Mouse (Mus musculus): ENCODE results near the gene Grip1.

DNA sequence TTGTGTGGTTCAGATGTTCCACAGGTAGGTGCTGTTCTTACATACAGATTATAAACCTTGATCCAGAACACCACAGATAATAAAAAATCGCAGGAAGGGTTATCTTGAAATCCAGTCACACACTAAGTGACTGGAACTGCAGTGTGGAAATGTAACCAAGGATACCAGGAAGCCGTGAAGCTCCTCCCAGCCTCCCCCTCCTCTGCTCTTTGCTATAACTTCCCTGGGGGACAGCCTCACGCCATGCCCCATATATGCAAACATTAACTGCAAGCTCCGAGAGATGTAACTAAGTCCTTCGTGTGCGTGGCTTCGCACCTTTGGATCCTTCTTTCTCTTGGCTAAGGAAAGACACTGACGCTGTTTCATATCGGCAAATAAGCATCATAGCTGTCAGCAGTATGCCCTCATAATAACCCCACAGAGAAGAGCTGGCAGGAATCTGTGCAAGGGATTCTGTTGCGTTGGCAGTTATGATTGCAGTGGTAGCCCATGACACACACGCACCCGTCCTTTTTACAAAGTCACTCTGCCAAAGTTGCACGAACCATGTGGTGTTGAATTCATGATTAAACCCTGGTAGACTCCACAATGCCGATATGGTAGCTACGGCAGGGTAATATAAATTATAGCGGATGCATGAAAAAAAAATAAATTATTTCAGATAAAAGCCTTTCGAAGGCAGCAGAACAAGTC is 503.8 kb downstream of the Grip1 start:
- no peak for TF ChIP-seq POLR2A (IDR thresholded peaks at IDR 0.05; ENCODE audit: borderline replicate concordance, insufficient read depth, low read length)
- no peak for TF ChIP-seq CTCF (IDR thresholded peaks at IDR 0.05; ENCODE audit: borderline replicate concordance, insufficient read depth, low read depth, low read length)
